Mouse (Mus musculus) CD4-positive, CD25-positive, alpha-beta regulatory T cell, adult 9 weeks (primary cell): ENCODE measurements around the gene Nfkb1. TPM values are rescaled to one million over a fixed set of nuclear protein-coding genes. Genes with fewer than 3 reads are reported as not detected.

Source experiments
- polyA plus RNA-seq: library from polyadenylated mRNA; unstranded; fragments of 100-300 nt; shearing (Covaris generic); gene quantifications from one replicate; pipeline ENCODE4 v1.2.1, GENCODE M21; 2017

Nfkb1 gene
- 50.6 TPM for polyA plus RNA-seq

DNA sequence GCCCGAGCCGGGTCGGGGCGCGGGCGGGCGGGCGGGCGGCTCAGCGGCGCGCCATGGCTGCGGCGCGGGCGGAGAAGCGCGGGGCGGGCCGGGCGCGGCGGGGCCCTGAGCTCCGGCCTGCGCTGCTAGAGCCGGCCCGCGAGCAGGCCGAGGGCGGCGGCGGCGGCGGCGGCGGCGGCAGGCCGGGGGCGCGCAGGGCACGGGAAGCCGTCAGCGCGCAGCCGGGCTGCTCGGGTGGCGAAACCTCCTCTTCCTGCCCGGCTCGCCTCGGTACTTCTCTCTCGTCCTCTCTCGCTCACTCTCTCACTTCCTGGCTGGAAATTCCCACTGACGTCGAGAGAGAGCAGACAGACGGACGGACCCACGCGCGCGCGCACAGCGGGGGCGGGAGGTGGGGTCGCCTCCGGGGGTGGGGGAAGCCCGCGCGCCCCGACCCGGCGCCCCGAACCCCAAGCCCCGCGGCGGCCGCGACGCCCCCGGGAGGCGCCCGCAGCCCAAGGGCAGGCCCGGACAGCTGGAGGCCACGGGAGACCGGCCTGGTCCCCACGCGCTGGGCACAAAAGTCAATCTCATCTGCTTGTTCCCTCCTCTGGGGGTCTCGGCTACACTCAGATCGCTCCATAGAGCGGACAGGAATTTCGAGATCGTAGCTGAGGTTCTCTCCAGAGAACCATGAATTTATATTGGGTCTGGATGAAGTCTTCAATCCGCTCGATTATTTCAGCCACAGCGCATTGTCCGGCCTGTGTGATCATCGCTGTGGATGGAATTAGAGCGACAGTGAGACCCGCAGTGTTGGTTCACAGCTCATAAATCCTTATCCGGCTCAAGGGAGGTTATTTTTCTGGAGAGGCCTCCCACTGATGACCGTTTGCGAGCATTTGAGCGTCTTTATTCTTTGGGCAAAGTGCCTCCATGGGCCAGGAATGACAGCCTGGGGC, at the start of gene Nfkb1:
TSS of gene Nfkb1 (minus strand) at position 357 of the 941 bp plus-strand sequence.

Other genes starting within 250 kb of the Nfkb1 start
- 43.5 TPM for gene Manba, start 205.9 kb downstream of the Nfkb1 start, polyA plus RNA-seq
- gene Slc39a8, start 133.7 kb upstream of the Nfkb1 start, polyA plus RNA-seq = 1.1 TPM